Mouse (Mus musculus): ENCODE measurements around the gene Rab42.
A peak's percentile ranks its signal among the peaks of the same experiment; 100 is the strongest.

Rab42 gene

DNA sequence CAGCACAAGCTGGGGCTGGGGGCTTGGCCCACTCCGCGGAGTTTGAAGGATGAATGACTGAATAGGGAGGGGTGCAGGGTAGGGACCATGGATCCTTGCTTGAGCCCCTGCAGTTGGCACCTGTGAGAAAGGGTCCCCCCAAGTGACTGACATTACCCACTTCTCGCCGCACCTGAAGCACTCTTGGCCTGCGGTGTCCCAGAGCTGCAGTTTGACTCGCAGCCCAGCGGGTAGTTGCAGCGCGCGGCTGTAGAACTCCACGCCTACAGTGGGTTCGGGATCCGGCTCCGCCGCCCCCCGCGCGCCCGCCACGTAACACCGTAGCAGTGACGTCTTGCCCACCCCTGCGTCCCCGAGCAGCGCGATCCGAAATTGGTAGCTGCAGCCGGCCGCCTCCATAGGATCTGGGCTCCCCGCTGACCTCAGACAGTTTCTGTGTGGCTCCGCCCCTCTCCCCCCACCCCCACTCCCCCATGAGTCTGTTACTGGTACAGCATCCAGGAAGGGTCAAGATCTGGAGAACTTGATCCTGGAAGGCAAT is at the start of gene Rab42:
Gene Rab42, minus strand, starts transcription at position 447 of the 541 bp plus-strand sequence.
- DNase-seq, result peak; percentile 46

DNA sequence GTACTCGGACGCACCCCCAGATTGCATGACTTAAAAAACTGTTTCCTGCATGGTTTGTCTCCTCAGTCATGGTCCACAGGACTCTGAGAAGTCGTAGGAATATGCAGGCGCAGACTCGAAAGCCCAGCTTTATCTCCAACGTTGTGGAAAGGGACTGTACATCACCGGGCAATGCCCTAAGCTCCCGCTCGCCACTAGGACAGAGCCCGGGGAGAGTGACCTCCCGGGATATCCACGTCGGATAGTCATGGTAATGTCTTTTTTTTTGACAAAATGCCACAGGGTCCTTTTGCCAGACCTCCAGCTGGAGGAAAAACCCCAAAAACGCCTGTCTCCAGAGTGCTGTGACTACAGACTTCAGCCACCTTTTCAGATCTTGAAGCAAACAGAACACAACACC is 49.6 kb upstream of the Rab42 start:
- peak; percentile 32 for DNase-seq

DNA sequence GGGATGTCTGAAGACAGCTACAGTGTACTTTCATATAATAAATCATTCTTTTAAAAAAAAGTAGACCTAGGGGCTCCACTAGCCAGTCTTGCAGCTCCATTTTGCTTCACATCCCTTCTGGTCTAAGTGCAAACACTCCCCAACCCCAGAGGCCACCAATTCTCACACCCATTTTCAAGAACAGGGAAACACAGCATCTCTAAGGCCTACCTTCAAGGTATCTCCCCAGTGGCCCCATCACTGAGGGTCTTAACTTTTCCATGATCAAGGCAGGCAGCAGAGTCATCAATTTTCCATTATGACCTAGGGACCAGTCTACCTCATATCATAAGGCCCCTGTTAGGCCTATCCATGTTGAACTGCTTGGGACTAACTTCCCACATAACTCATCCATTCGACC is 48.2 kb upstream of the Rab42 start:
- no peak for DNase-seq

DNA sequence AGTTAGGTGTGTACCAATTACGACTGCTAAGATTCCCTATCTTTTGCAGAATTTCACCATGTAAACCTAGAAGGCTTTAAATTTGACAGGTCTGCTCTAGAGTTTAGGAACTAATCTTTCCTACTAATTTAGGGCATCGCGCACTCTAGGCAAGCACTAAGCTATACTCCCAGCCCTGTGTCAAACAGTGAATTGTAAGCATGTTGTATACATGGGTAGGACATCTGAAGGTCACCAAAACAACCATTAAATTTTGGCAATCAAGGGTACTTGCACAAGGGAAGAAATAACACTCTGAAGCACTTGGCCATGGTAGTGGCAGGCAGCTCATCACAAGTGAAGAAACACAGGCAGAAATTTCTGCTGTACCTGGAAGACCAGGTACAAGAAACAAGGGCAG is 47.7 kb upstream of the Rab42 start:
- DNase-seq, result no peak

DNA sequence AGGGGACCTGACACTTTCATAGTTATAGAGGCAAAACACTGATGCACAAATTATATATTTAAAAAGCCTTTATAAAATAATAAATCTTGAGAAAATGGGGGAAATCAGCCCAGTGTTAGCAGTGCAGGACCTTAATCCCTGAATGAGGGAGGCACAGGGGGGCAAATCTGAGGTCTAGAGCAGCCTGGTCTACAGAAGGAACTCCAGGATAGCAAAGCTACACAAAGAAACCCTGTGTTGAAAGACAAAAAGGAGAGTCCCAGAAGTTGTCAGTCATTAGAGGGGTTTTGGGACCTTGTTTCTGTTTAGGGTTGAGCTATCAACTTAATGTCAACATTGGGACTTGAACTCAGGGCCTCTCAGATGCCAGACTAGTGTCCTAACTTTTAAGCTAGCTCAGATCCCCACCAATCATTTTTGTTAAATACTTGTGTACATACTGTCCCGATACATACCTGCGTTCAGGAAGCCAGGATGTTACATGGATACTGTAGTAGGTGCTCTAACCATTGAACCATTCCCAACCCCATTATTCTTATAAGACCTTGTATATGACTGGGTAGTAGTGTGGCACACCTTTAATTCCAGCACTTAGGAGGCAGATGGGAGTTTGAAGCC is 47.0 kb upstream of the Rab42 start:
- no peak for DNase-seq

DNA sequence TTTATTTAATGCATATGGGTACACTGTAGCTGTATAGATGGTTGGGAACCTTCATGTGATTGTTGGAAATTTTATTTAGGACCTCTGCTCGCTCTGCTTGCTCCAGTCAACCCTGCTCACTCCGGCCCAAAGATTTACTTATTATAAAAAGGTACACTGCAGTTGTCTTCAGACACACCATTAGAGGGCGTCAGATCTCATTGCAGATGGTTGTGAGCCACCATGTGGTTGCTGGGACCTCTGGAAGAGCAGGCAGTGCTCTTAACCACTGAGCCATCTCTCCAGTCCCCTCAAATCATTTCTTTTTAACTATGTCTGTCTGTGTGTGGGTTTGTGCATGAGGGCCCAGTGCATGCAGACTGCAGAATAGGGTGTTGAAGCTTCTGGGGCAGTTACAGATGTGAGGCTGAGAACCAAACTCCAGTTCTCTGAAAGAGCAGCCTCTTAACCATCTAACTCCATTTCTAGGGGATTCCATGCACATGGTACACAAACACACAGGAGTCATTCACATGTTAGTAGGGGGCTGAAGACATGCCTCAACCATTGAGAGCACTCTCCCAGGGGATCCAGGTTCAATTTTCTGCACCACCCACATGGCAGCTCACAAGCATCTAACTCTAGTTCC is 46.4 kb upstream of the Rab42 start:
- DNase-seq, result no peak

DNA sequence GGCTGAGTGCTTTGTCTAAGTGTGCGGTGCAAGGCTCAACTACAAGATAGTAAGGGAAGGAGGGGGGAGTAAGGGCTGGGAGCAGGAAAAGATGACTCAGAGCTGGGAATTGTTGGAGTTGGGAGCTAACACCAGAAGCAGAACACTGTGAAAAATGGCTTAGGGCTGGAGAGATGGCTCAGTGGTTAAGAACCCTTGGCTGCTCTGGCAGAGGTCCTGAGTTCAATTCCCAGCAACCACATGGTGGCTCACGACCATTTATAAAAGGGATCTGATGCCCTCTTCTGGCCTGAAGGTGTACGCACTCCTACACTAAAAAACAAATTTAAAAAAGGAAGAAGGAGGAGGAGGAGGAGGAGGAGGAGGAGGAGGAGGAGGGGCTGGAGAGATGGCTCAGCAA is 43.5 kb upstream of the Rab42 start:
- peak; percentile 50 for DNase-seq

DNA sequence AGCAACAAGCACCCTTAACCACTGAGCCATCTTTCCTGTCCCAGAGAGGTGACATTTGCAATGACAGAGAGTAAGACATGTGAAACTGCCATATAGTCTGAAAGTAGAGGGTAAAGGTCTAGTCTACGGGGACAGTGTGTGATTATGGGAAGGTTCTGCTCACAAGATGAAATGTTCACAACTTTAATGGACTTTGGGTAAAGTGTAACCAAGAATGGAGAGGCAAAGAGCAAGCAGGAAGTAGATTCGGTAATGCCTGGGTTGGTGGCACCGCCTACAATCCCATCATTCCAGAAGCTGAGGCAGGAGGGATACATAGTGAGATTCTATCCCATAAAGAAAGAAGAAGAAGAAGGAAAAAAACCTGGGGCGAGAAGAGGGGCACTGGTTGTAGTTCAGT is 43.1 kb upstream of the Rab42 start:
- DNase-seq, result peak; percentile 81

DNA sequence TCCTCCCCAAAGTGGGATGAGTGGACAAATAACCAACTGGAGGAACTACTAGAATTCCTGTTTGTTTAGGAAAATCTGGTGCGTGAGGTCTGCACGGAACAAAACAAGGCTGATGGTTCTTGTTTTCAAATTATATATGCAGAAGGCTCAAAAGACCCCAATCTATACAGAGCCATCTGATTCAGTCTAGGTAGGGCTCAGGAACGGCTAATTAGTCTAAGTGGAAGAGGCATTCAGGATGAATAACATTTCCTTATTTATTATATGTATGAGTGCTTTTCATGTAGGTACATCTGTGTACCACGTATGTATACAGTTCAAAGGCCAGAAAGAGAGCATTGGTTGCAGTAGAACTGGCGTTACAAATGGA is 42.6 kb upstream of the Rab42 start:
- peak; percentile 26 for DNase-seq

DNA sequence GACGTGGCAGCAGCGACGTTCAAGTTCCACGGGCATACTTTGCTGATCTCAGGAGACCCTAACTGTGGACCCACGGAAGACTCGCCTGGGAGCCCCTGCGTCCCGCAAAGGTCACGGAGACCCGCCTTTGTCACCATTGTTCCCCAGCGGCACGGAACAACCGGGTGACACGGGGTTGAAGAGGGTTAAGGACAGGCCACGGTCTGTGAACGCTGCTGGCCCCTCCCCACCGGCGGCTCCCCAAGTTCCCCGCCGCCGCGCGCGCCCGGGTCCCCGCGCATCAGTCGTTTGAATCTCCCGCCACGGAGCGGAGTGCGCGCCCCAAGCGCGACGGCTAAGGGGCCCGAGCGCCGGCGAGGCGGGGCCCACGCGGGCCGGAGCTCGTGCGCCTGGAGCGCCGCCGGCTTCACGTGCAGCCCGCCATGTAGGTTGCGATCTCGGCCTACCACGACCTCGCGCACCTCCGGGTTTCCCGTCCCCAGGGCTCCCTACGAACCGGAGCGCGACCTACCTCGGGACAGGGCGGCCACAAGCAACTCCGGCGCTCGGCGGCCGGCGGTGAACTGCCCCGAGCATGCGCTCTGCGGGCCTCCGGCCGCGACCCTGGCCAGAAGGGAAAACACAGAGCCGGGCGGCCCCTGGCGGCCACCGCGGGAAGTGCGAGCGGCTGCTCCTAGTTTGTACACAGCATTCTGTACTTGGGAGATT is 42.1 kb upstream of the Rab42 start:
- DNase-seq, result peak; percentile 98

DNA sequence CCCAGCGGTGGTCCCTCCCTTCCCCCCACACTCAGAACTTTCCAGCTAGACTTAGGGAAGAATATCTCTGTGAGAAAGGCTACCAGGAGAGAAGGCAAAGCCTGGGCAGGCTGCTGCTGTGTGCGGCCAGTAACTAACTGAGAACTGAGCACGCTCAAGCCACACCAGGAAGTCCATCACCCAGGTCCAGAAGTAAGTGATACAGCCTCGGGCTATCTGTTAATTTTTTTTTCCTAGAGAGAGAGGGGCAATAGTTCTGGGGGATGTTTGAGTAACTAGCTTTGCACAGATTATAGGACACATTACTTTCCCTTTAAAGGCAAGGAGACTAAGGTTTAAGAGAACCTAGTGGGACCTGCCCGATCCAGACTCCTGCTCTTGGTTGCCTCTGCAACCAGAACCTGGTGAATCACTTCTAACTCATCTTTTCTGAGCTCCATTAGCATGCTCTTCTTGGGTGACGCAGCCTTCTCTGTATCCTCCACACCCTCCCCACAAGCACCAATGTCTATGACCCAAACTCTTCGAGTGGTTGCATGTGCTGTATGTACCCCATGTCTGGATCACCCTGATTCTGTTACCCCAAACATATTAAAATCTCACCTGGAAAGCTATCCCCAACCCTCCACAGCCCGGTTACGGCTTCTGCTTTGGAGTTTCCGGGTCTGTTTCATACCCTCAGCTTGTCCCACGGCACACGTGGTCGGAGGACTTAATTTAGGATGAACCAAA is 41.4 kb upstream of the Rab42 start:
- no peak for DNase-seq

DNA sequence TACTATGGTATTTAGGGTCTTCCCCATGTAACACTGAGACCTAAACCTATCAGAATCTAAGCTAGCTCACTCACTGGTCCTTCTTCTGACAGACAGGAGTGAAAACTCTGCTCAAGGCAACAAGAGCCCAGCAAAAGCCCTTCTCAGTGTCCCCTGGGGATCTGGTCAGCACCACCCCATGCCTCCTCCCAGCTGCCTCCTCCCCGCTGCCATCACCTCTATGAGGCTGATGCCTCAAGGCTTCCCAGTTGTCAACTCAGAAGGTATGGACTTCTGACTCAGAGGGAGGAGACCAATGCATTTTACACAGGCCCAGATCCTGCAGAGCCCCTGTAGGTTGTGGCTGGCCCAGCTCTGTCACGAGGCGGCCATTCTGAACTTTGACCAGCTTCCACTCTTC is 38.3 kb upstream of the Rab42 start:
- DNase-seq, result no peak

DNA sequence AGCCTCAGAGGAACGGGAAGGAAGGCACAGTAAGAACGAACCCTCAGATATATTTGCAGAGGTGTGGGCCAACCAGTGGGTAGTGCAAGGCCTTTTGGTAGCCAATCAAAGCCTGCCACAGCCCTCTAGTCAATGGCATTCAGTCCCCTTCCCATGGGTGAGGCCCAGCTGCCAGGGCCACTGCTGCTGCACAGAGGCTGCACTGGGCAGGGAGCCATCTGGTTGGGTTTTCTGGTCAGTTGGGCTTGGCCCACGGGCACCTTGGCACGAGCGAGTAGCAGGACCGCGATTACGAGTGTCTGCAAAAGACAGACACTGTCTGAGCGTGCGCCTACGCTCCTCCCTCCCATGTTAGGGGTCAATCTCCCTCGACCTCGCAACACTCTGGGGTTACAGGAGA is 35.8 kb upstream of the Rab42 start:
- DNase-seq, result peak; percentile 85

DNA sequence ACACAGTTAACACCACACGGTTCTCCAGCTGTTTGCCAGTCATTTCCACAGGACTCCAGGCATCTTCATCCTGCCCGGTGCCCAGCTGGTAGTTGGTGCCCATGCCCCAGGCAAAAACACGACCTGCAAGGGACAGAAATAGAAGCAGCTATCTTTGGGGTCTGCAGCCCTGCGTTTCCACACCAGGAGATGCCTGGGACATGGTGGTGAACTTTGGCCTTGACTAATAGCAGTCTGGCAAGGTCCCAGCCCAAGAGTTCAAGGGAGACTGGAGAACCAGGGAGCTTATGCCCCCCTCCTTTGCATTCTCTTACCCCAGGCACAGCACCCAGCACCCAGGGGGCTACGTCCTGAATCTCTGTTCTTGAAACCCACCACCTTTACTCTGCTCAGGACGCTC is 29.7 kb upstream of the Rab42 start:
- DNase-seq, result peak; percentile 61

DNA sequence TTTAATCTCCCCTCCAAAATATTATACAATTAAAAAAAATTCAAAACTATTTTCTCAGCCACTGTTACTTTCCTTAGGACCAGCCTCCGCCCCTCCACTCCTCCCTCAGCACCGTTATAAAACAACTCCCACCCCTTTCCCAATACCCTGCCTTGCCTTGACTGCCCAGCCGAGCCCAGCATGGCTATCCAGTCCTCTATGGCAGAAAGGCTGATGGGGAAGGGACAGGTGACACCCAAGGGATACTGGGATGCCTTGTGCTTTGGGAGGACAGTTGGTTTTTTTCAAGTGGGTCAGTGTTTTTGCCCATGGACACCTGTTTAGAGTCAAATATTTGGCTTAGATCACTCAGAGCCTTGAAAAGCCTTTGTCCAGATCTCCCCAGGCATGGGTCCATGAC is 28.8 kb upstream of the Rab42 start:
- DNase-seq, result no peak

DNA sequence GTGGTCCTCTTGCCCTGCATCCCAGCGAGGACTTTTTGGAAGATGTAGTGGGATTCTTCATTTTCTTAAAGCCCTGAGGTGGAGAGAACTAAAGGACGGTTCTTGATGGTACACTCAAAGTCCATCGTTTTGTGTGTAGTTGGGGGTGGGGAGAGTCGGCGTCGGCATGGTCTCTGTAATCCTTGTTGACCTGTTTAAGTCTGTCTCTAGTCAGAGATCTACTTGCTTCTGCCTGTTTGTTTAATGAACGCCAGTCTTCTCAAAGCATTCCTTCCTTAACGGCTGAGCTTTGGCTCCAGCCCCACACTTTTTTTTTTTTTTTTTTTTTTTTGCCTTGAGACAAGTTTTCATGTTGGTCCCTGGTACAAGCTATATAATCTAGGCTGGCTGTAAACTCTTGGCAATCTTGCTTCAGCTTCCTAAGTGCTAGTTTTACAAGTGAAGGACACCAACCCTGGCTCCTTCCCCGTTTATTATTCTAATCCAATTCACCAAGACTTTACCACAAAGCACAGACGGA is 26.7 kb upstream of the Rab42 start:
- DNase-seq, result no peak

DNA sequence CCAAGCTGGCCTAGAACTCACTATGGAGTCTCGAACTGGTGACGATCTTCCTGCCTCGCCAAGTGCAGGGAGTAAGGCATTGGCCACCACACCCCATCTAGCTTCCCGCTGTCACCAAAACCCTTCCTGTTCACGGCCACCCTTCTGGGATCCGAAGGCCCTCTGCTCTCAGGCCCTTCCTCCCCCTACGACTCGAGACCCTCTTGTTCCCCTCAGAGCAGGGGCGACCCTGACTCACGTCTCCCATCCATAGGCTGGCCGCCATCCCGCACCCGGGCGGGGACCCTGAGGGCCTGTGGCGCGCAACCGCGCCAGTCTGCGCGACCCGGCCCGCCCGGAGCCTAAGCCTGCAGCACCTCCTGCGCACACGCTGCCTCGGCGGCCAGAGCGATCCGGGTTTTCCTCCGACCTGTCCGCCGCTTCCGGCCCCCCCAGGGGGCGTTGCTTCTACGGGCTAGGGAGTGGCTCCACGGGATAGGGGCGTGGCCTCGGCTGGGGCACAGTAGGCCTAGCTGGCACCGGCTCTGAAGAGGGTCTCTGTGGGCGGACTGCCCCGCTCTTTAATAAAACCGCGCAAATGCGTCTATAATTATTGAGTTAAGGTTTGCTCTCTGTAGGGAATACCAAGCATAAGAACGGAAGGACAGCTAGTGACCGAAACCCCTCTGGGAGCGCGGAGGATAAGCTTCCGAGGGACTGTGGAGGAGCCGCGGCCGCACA is 26.1 kb upstream of the Rab42 start, which contains the start of gene Trnau1ap:
Gene Trnau1ap, minus strand, starts transcription at position 424 of the 720 bp plus-strand sequence.
- DNase-seq, result peak; percentile 92

DNA sequence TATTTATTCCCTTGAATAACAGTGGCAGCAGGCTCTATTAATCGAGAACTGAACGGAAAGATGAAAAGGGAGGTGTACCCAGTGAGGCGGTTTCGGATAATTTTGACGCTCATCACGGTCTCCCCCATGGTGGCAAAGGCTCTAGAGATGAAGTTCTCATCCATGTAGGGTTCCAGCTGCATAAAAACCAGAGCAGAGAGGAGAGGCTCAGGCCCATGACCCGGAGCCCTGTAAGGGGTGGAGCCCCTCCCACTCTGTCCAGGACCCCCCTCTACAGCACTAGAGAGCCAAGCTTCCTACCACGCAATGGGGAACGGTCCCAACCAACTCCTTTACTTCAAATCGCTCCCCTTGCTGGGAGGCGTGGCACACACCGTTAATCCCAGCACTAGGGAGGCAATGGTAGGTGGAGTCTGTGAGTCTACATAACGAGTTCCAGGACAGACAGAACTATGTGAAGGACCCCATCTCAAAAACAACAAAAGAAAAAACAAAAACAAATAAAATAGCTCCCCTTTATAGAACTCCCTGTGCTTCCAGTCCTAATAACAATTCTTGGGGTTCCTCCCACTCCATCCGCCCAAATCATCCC is 25.3 kb upstream of the Rab42 start:
- no peak for DNase-seq

DNA sequence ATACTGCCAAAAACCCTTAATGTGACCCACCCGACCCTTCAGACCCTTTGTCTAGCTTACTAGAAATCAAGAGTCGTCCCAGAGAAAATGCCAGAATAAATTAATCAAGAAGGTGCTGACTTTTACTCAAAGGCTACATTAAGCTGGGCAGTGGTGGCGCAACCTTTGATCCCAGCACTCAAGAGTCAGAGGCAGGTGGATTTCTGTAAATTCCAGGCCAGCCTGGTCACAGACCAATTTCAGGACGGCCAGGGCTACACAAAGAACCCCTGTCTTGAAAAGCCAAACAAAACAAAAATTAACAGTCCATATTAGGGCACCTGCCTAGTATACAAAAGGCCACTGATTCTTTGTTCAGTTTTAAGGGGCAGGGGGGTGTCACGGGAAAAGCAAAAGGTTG is 23.3 kb upstream of the Rab42 start:
- DNase-seq, result no peak

DNA sequence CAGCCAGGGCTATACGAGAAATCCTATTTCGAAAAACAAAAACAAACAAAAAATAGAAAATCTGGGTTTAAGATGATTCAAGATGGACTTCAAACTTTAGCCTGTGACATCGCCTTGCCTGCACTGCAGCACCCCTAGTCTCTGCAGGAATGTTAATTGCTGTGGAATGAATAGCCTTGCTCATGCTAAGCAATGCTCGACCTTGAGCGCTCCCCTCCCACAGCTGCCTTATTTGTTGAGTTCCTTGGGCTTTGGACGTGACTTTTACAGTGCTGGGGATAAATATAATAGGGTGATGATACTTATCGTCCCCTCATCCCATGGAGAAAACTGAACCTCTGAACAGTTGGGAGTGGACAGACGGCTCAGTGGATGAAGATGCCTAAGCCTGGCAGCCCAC is 12.5 kb upstream of the Rab42 start:
- DNase-seq, result peak; percentile 58

DNA sequence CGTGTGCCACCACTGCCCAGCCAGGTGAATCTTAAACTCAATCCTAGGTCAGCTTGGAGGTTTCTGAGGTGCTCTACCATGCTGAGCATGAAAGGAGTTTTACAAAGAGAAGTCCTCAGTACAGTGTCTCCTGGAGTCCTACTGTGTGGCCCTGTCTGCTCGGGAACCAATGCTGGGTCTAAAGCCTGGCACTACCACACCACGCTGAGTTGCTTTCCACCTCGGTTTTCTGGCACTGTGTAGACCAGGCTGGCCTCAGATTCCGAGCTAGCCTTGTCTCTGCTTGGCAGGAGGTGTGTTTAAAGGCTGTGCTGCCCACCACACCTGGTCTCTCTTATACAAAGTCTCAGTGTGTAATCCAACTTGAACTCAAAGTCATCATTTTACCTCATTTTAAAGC is 9.4 kb upstream of the Rab42 start:
- no peak for DNase-seq

DNA sequence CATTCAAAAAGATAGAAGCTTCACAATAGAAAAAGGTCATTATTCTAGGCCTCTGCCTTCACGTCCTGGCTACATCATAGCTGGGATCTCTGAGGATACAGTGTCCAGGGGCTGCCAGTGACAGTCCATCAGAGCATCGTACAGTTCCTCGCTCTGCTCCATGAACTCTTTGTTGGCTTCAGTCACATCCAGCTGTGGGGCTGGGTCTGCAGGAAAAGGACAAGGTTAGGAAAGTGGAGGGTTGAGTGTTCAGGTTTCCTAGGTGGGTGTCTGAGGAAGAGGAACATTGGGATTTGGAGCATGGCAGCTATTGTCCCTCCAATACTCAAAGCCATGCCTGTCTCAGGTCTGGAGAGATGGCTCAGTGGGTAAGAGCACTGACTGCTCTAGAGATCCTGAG is 8.6 kb upstream of the Rab42 start:
- DNase-seq, result no peak
